Mouse (Mus musculus): Measurements from ENCODE around the gene Ccr4. TPM values are rescaled to one million over a fixed set of nuclear protein-coding genes. Genes with fewer than 3 reads are reported as not detected.
A peak's percentile ranks its signal among the peaks of the same experiment; 100 is the strongest.
"Not testable (repeated sequence)": the region's sequence is repeated elsewhere in the genome, so short reads cannot be mapped to it uniquely, and the experiment has no call there.

Ccr4 gene
- polyA plus RNA-seq, 1 experiment, result 0.53 TPM

DNA sequence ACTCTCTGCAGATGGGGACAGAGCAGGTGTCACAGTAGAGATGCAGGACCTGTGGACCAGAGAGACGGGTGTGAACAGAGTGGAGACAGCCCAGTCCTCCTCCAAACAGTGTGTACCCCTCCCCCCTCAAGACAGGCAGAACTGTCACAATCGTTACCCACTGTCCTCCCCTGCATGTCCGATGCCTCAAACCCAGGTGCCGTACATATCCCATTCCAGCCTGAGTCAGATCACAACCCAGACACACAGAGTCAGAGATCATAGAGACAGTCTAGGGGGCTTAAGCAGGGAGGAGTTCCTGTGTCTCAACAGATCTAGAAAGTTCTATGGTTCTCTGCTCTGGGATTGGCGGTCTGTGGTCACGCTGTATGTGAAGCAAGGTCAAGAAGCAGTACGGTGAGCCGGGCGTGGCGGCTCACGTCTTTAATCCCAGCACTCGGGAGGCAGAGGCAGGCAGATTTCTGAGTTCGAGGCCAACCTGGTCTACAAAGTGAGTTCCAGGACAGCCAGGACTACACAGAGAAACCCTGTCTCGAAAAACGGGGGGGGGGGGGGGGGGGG is 20.4 kb upstream of the Ccr4 start:
- no peak for DNase-seq
- H3K27ac ChIP-seq (ENCODE audit: insufficient read depth, low read depth, low read length), result no peak overlapping the region
- no peaks in the 10 kb centered on the region for H3K36me3 ChIP-seq (ENCODE audit: control insufficient read depth, insufficient read depth, low read length)
- TF ChIP-seq POLR2A (IDR thresholded peaks at IDR 0.05; ENCODE audit: low read depth, low read length), result no peak
- TF ChIP-seq CTCF (conservative IDR thresholded peaks at IDR 0.05; ENCODE audit: insufficient read depth, insufficient read length, low read depth, low read length), result no peak
- no peaks in the 10 kb centered on the region for H3K27me3 ChIP-seq (replicated peaks; ENCODE audit: control insufficient read depth, insufficient read depth, low read length)
- WGBS, result 86% methylated on average over 14 of the region's 15 CpGs
- H3K4me1 ChIP-seq (ENCODE audit: control insufficient read depth, insufficient read depth, low read length), result no peaks in the 10 kb centered on the region
- H3K4me3 ChIP-seq (ENCODE audit: insufficient read depth, low read depth, low read length), result no peak overlapping the region

DNA sequence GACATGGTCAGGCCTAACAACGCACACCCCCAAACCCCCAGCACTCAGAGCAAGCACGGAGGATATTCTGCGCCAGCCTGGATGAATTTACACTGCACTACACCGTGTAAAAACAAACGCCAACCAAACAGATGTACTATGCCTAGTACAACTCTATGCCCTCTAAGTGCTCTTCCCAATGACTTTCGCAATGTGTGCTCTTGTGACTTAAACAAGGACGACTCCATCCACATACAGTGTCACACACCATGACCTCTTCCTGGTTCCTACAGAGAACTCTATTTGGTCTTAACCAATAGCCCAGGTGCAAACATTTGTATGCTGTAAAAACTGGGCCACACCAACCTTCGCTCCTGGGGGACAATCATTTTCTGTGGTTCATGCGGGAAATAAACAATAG is 17.8 kb upstream of the Ccr4 start:
- no peak overlapping the region for H3K4me3 ChIP-seq (ENCODE audit: insufficient read depth, low read depth, low read length)
- no peak overlapping the region for H3K27ac ChIP-seq (ENCODE audit: insufficient read depth, low read depth, low read length)
- no peak for TF ChIP-seq POLR2A (IDR thresholded peaks at IDR 0.05; ENCODE audit: low read depth, low read length)
- no peak for TF ChIP-seq CTCF (conservative IDR thresholded peaks at IDR 0.05; ENCODE audit: insufficient read depth, insufficient read length, low read depth, low read length)

DNA sequence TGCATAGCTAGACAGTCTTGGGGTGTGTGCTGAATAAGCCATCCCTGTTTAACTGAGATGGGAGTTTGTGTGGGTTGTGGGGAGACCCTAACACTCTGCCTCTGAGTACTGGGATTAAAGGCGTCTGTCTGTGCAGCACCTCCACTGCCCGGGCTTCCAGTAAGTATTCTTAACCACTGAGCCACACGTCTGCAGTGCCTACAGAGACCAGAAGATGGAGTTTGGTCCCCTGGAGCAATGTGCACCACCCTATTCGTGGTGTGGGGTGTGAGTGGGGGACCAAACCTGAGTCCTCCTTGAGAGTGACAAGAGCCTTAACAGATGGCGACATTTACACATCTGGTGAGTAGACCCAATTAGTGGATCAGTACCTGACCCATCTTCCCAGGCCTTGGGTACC is 17.3 kb upstream of the Ccr4 start:
- no peaks in the 10 kb centered on the region for H3K27me3 ChIP-seq (replicated peaks; ENCODE audit: control insufficient read depth, insufficient read depth, low read length)
- no peaks in the 10 kb centered on the region for H3K4me1 ChIP-seq (ENCODE audit: control insufficient read depth, insufficient read depth, low read length)
- DNase-seq, result no peak
- TF ChIP-seq POLR2A (IDR thresholded peaks at IDR 0.05; ENCODE audit: low read depth, low read length) (no peak), CTCF (conservative IDR thresholded peaks at IDR 0.05; ENCODE audit: insufficient read depth, insufficient read length, low read depth, low read length) (0 out of 2 replicates have a peak, but pooled peaks have one; percentile 21)
- no peaks in the 10 kb centered on the region for H3K36me3 ChIP-seq (ENCODE audit: control insufficient read depth, insufficient read depth, low read length)
- WGBS, result 71% methylated on average over 5 of the region's 5 CpGs
- H3K4me3 ChIP-seq (ENCODE audit: insufficient read depth, low read depth, low read length), result no peak overlapping the region
- no peak overlapping the region for H3K27ac ChIP-seq (ENCODE audit: insufficient read depth, low read depth, low read length)

More for the DNA sequence above, 17.8 kb upstream of the Ccr4 start:
- Histone ChIP-seq H3K36me3 (ENCODE audit: control insufficient read depth, insufficient read depth, low read length) (no peaks in the 10 kb centered on the region), H3K27me3 (replicated peaks; ENCODE audit: control insufficient read depth, insufficient read depth, low read length) (no peaks in the 10 kb centered on the region), H3K4me1 (ENCODE audit: control insufficient read depth, insufficient read depth, low read length) (no peaks in the 10 kb centered on the region)
- no peak for DNase-seq
- WGBS, result 94% methylated on average over 9 of the region's 9 CpGs

DNA sequence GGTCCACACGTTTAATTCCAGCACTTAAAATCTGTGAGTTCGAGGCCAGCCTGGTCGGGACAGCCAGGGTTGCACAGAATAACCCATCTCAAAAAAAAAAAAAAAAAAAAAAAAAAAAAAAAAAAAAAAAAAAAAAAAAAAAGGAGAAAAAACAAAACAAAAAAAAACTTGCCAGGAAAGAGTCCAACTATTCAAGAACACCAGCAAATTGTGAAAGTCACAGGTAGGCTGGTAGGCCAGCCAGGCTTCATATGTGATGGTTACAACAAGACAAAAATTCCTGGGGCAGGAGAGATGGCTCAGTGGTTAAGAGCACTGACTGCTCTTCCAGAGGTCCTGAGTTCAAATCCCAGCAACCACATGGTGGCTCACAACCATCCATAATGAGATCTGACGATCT is 15.8 kb upstream of the Ccr4 start:
- not testable (repeated sequence) for H3K4me3 ChIP-seq (ENCODE audit: insufficient read depth, low read depth, low read length); H3K27ac ChIP-seq (ENCODE audit: insufficient read depth, low read depth, low read length); H3K36me3 ChIP-seq (ENCODE audit: control insufficient read depth, insufficient read depth, low read length); DNase-seq; H3K27me3 ChIP-seq (replicated peaks; ENCODE audit: control insufficient read depth, insufficient read depth, low read length); H3K4me1 ChIP-seq (ENCODE audit: control insufficient read depth, insufficient read depth, low read length)
- WGBS, result 66% methylated on average over 4 of the region's 4 CpGs

DNA sequence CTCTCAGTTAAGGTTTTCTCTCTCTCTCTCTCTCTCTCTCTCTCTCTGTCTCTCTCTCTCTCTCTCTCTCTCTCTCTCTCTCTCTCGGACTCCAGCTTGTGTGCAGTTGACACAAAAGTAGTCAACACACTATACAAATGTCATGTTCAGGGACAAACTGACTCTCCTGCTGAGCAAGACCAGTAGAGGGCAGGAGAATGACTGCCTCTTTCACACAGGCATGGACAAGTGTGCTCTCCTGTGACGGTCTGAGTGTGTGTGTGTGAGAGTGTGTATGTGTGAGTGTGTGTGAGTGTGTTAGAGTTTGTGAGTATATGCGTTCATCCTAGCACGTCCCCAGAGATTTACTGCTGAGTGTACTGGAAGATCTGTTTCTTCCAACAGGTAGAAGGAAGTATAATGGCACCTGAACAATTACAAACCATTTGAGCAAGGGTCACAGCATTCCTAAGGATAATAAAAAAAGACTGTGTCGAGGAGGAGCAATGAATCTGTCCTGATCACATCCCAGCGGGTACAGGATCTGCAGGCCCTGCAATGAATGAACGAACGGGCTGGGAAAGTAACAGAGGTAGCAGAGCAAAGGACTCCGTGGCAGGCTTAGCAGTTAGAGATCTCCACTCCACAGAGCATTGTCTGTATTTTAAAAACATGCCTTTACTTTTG is 14.2 kb upstream of the Ccr4 start:
- WGBS, result 57% methylated on average over 9 of the region's 9 CpGs

DNA sequence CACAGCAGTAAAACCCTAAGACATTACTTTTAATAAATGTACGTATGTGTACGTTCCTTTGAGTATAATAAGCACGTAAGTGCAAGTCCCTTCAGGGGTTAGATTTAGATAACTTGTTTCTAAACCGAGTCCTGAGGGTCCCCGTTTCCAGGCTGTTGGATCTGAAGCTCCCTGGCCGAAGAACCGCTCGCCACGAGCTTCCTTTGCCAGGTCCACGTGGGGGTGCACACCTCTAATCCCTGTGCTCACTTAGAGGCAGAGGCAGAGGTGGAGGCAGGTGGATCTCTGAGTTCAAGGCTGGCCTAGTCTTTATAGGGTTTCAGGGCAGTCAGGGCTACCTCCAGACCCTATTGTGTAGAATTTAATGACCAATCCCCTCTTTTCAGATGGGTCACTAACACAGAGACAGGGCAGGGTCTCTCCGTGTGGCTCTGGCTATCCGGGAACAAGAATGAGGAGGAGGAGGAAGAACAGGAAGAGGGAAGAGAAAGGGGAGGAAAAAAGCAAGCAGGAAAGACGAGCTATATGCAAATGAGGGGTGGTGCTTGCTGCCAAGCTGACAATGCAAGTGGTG is 13.3 kb upstream of the Ccr4 start:
- Histone ChIP-seq H3K4me3 (ENCODE audit: insufficient read depth, low read depth, low read length) (no peak overlapping the region), H3K36me3 (ENCODE audit: control insufficient read depth, insufficient read depth, low read length) (no peaks in the 10 kb centered on the region), H3K27ac (ENCODE audit: insufficient read depth, low read depth, low read length) (no peak overlapping the region), H3K4me1 (ENCODE audit: control insufficient read depth, insufficient read depth, low read length) (no peaks in the 10 kb centered on the region), H3K27me3 (replicated peaks; ENCODE audit: control insufficient read depth, insufficient read depth, low read length) (no peaks in the 10 kb centered on the region)
- WGBS, result 73% methylated on average over 13 of the region's 13 CpGs
- no peak for TF ChIP-seq CTCF (conservative IDR thresholded peaks at IDR 0.05; ENCODE audit: insufficient read depth, insufficient read length, low read depth, low read length)
- TF ChIP-seq POLR2A (IDR thresholded peaks at IDR 0.05; ENCODE audit: low read depth, low read length), result no peak
- no peak for DNase-seq

More for the DNA sequence above, 14.2 kb upstream of the Ccr4 start:
- Histone ChIP-seq H3K27me3 (replicated peaks; ENCODE audit: control insufficient read depth, insufficient read depth, low read length) (no peaks in the 10 kb centered on the region), H3K36me3 (ENCODE audit: control insufficient read depth, insufficient read depth, low read length) (no peaks in the 10 kb centered on the region), H3K4me3 (ENCODE audit: insufficient read depth, low read depth, low read length) (no peak overlapping the region), H3K27ac (ENCODE audit: insufficient read depth, low read depth, low read length) (no peak overlapping the region), H3K4me1 (ENCODE audit: control insufficient read depth, insufficient read depth, low read length) (no peaks in the 10 kb centered on the region)
- no peak for DNase-seq
- TF ChIP-seq CTCF (conservative IDR thresholded peaks at IDR 0.05; ENCODE audit: insufficient read depth, insufficient read length, low read depth, low read length) (peak; percentile 47; the same call in 1 of the 2 replicates), POLR2A (IDR thresholded peaks at IDR 0.05; ENCODE audit: low read depth, low read length) (no peak)

DNA sequence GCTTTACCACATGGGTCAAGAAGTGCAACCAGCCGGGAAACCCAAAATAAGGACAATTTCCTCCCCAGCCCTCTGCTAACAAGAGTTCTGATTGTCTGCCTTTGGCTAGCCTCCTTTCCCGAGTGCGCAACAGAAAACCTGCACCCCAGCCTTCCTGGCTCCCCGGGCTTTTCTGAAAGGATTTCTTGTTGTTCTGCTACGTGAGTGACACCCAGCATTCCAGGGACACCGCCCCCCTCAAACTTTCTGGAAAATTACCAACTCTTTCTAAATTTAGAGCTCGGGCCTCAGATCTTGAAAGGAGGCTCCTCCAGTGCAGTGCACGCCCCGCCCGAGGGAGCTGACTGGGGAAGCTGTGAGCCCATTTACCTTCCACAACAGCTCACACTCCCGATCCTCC is 10.6 kb upstream of the Ccr4 start, which contains the start of gene C130032M10Rik:
Gene C130032M10Rik (plus strand): TSS at position 334 of the 400 bp plus-strand sequence.
- no peaks in the 10 kb centered on the region for H3K36me3 ChIP-seq (ENCODE audit: control insufficient read depth, insufficient read depth, low read length)
- H3K4me3 ChIP-seq (ENCODE audit: insufficient read depth, low read depth, low read length), result no peak within 1 kb of the TSS
- no peak for DNase-seq
- H3K27me3 ChIP-seq (replicated peaks; ENCODE audit: control insufficient read depth, insufficient read depth, low read length), result no peaks in the 10 kb centered on the region
- H3K4me1 ChIP-seq (ENCODE audit: control insufficient read depth, insufficient read depth, low read length), result no peaks in the 10 kb centered on the region
- 60% methylated on average over 11 of the region's 11 CpGs for WGBS
- no peak for TF ChIP-seq CTCF (conservative IDR thresholded peaks at IDR 0.05; ENCODE audit: insufficient read depth, insufficient read length, low read depth, low read length)
- no peak for TF ChIP-seq POLR2A (IDR thresholded peaks at IDR 0.05; ENCODE audit: low read depth, low read length)
- H3K27ac ChIP-seq (ENCODE audit: insufficient read depth, low read depth, low read length), result no peak within 1 kb of the TSS
